Mouse (Mus musculus) intestine, embryonic 15.5 days (tissue): ENCODE results near the gene Gm4353. TPM values are rescaled to one million over a fixed set of nuclear protein-coding genes. Genes with fewer than 3 reads are reported as not detected.
"Not testable (repeated sequence)": the region's sequence is repeated elsewhere in the genome, so short reads cannot be mapped to it uniquely, and the experiment has no call there.

Source experiments
- ATAC-seq: fragments of 200-750 bp; cut with Nextera tagmentation; 2 replicates; pipeline ENCODE4 v1.8.0; 2017; ENCODE audit warnings: moderate TSS enrichment, moderate library complexity
- H3K27ac ChIP-seq: fragments of 300-500 bp; sonication (generic); 2 replicates; pipeline ENCODE4 v1.5.1; 2015; ENCODE audit warnings: mild to moderate bottlenecking, inconsistent platforms
- H3K27me3 ChIP-seq: fragments of 300-500 bp; sonication (generic); replicated peaks from 2 replicates; pipeline ENCODE4 v1.6.1; 2015; ENCODE audit warnings: inconsistent platforms
- H3K36me3 ChIP-seq: fragments of 300-500 bp; sonication (generic); 2 replicates; pipeline ENCODE4 v1.6.1; 2015; ENCODE audit warnings: inconsistent platforms
- H3K4me1 ChIP-seq: fragments of 300-500 bp; sonication (generic); replicated peaks from 2 replicates; pipeline ENCODE4 v1.6.1; 2015; ENCODE audit warnings: inconsistent platforms
- H3K4me2 ChIP-seq: fragments of 300-500 bp; sonication (generic); replicated peaks from 2 replicates; pipeline ENCODE4 v1.6.1; 2015; ENCODE audit warnings: mild to moderate bottlenecking, inconsistent platforms
- H3K4me3 ChIP-seq: fragments of 300-500 bp; sonication (generic); replicated peaks from 2 replicates; pipeline ENCODE4 v1.5.1; 2015; ENCODE audit warnings: inconsistent platforms
- H3K9ac ChIP-seq: fragments of 300-500 bp; sonication (generic); 2 replicates; pipeline ENCODE4 v1.6.1; 2015; ENCODE audit warnings: inconsistent platforms
- H3K9me3 ChIP-seq: fragments of 300-500 bp; sonication (generic); 2 replicates; pipeline ENCODE4 v1.6.1; 2016; ENCODE audit warnings: inconsistent platforms
- WGBS: fragments of 180-500 bp; shearing (Covaris S2); methylation state at CpG from one replicate; pipeline ENCODE4 v1.1.7; 2015; 5-methylcytosine and 5-hydroxymethylcytosine counted together
- polyA plus RNA-seq: library from polyadenylated mRNA; unstranded; fragments of >200 nt; fragmentation: Nextera tagmentation; extraction: Ambion mirVana; gene quantifications from 2 replicates; pipeline ENCODE4 v1.2.1, GENCODE M21; 2015

Gm4353 gene
- polyA plus RNA-seq: 0.44 and 0.62 TPM in 2 replicates

GRCm38 (mm10) chr7:116084366-116084765, at the start of gene Gm4353:
TSS of gene Gm4353 (minus strand) at chr7:116084635.
- H3K4me3 ChIP-seq, ATAC-seq, H3K9me3 ChIP-seq, H3K9ac ChIP-seq, H3K36me3 ChIP-seq, H3K4me1 ChIP-seq, H3K27me3 ChIP-seq, H3K4me2 ChIP-seq, H3K27ac ChIP-seq: not testable (repeated sequence)
- 93% methylated on average over 11 of the region's 11 CpGs for WGBS

GRCm38 (mm10) chr7:116132078-116132477, 47.6 kb upstream of the Gm4353 start:
- H3K4me1 ChIP-seq: no peaks in the 10 kb centered on the region
- H3K4me3 ChIP-seq: no peak overlapping the region
- 3% methylated on average over 5 of the region's 5 CpGs for WGBS
- H3K9me3 ChIP-seq: no peaks in the 10 kb centered on the region
- no peak overlapping the region for H3K27ac ChIP-seq
- H3K27me3 ChIP-seq: no peaks in the 10 kb centered on the region
- ATAC-seq: peak; percentile 48
- H3K9ac ChIP-seq: no peak overlapping the region
- peaks cover 3% of the 10 kb centered on the region; the same call in 1 of the 2 replicates for H3K36me3 ChIP-seq
- no peak overlapping the region for H3K4me2 ChIP-seq

GRCm38 (mm10) chr7:116131390-116131789, 47.0 kb upstream of the Gm4353 start:
- Histone ChIP-seq H3K4me3 (no peak overlapping the region), H3K36me3 (peaks cover 3% of the 10 kb centered on the region; the same call in 1 of the 2 replicates), H3K9me3 (no peaks in the 10 kb centered on the region), H3K4me1 (no peaks in the 10 kb centered on the region), H3K27me3 (no peaks in the 10 kb centered on the region), H3K9ac (no peak overlapping the region), H3K27ac (no peak overlapping the region), H3K4me2 (no peak overlapping the region)
- ATAC-seq: no peak
- WGBS: 23% methylated on average over 4 of the region's 4 CpGs

DNA sequence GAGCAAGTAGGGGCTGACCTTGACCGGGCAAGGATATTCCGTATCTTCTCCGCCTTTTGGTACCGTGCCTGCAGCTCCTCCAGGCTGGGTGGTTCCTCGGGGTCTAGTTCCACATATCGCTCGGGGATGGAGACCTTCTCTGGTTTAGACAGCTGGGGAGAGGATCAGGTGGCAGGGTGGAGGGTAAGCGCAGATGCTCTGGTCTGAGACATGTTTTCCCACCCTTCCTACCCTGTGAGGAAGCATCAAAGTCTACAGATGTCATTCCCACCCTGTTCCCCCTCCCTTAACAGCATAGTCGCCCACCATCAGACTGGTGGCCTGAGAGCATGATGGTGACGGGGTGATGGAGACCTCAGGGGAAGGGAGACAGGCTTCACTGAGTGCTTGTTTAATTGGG, 44.9 kb upstream of the Gm4353 start:
- no peaks in the 10 kb centered on the region for H3K9me3 ChIP-seq
- no peaks in the 10 kb centered on the region for H3K27me3 ChIP-seq
- no peak for ATAC-seq

DNA sequence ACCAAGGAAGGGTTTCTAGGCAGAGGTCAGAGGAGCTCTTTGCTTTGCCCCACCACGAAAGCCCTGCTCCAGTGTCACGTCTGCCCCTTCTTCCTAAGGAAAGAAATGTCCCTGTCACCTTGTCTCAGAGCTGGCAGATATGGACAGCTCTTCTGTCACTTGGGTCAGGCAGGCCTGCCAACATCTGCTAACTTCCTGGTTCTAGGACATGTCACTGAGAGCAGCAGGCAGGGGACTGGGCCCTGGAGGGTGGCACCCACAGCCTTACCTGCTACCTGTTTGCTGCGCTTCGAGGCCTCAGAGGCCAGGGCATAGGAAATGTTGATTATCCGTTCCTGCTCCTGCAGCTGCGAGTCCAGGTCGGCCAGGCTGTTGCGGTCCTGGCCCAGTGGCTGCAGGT, 43.9 kb upstream of the Gm4353 start:
- Histone ChIP-seq H3K4me3 (no peak overlapping the region), H3K36me3 (peaks cover 3% of the 10 kb centered on the region; the same call in 1 of the 2 replicates), H3K27me3 (no peaks in the 10 kb centered on the region), H3K27ac (no peak overlapping the region), H3K4me1 (no peaks in the 10 kb centered on the region), H3K9ac (no peak overlapping the region), H3K4me2 (no peak overlapping the region), H3K9me3 (no peaks in the 10 kb centered on the region)
- no peak for ATAC-seq
- 92% methylated on average over 8 of the region's 8 CpGs for WGBS

More for the DNA sequence above, 44.9 kb upstream of the Gm4353 start:
- peaks cover 3% of the 10 kb centered on the region; the same call in 1 of the 2 replicates for H3K36me3 ChIP-seq
- no peak overlapping the region for H3K9ac ChIP-seq
- H3K27ac ChIP-seq: no peak overlapping the region
- H3K4me2 ChIP-seq: no peak overlapping the region
- H3K4me3 ChIP-seq: no peak overlapping the region
- WGBS: 87% methylated on average over 10 of the region's 10 CpGs
- H3K4me1 ChIP-seq: no peaks in the 10 kb centered on the region

- H3K9ac ChIP-seq: no peak overlapping the region
- no peaks in the 10 kb centered on the region for H3K4me1 ChIP-seq
- 75% methylated on average over 2 of the region's 2 CpGs for WGBS
- no peaks in the 10 kb centered on the region for H3K9me3 ChIP-seq
- no peak for ATAC-seq
- peaks cover 3% of the 10 kb centered on the region; the same call in 1 of the 2 replicates for H3K36me3 ChIP-seq
- no peak overlapping the region for H3K4me3 ChIP-seq
- H3K4me2 ChIP-seq: no peak overlapping the region
- no peaks in the 10 kb centered on the region for H3K27me3 ChIP-seq
- H3K27ac ChIP-seq: no peak overlapping the region
Observed at GRCm38 (mm10) chr7:116127052-116127451, 42.6 kb upstream of the Gm4353 start.

GRCm38 (mm10) chr7:116125671-116126070, 41.2 kb upstream of the Gm4353 start:
- no peak overlapping the region for H3K27ac ChIP-seq
- H3K4me1 ChIP-seq: no peaks in the 10 kb centered on the region
- H3K4me3 ChIP-seq: no peak overlapping the region
- no peak for ATAC-seq
- WGBS: 66% methylated on average over 7 of the region's 7 CpGs
- no peak overlapping the region for H3K9ac ChIP-seq
- no peak overlapping the region for H3K4me2 ChIP-seq
- no peaks in the 10 kb centered on the region for H3K9me3 ChIP-seq
- H3K36me3 ChIP-seq: peaks cover 3% of the 10 kb centered on the region; the same call in 1 of the 2 replicates
- no peaks in the 10 kb centered on the region for H3K27me3 ChIP-seq

DNA sequence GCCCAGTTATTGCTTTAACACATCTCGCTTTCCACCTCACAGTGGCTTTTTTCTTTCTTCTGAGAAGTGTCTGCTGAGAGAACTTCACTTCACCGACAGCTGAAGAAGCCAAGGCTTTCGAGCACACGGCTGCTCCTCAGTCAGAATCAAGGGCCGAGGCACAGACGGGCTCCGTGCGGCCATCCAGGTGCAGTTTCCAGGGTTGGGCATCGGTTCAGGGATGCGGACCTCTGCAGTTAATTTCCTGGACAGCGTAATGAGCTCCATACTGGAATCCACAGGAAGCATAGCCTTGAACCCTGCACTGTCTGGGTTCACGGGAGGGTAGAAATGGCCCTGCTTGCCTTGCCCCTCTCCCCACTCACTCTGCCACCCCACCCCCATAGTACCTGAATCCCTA, 39.6 kb upstream of the Gm4353 start:
- Histone ChIP-seq H3K27me3 (no peaks in the 10 kb centered on the region), H3K36me3 (peaks cover 3% of the 10 kb centered on the region; the same call in 1 of the 2 replicates), H3K27ac (no peak overlapping the region), H3K9me3 (no peaks in the 10 kb centered on the region), H3K4me1 (no peaks in the 10 kb centered on the region), H3K4me3 (no peak overlapping the region), H3K9ac (no peak overlapping the region), H3K4me2 (no peak overlapping the region)
- no peak for ATAC-seq
- WGBS: 91% methylated on average over 12 of the region's 12 CpGs

GRCm38 (mm10) chr7:116123597-116123985, 39.2 kb upstream of the Gm4353 start:
- H3K9ac ChIP-seq: no peak overlapping the region
- H3K4me2 ChIP-seq: no peak overlapping the region
- no peak for ATAC-seq
- H3K4me3 ChIP-seq: no peak overlapping the region
- no peaks in the 10 kb centered on the region for H3K27me3 ChIP-seq
- peaks cover 3% of the 10 kb centered on the region; the same call in 1 of the 2 replicates for H3K36me3 ChIP-seq
- no peaks in the 10 kb centered on the region for H3K4me1 ChIP-seq
- WGBS: 81% methylated on average over 2 of the region's 2 CpGs
- no peak overlapping the region for H3K27ac ChIP-seq
- H3K9me3 ChIP-seq: no peaks in the 10 kb centered on the region

DNA sequence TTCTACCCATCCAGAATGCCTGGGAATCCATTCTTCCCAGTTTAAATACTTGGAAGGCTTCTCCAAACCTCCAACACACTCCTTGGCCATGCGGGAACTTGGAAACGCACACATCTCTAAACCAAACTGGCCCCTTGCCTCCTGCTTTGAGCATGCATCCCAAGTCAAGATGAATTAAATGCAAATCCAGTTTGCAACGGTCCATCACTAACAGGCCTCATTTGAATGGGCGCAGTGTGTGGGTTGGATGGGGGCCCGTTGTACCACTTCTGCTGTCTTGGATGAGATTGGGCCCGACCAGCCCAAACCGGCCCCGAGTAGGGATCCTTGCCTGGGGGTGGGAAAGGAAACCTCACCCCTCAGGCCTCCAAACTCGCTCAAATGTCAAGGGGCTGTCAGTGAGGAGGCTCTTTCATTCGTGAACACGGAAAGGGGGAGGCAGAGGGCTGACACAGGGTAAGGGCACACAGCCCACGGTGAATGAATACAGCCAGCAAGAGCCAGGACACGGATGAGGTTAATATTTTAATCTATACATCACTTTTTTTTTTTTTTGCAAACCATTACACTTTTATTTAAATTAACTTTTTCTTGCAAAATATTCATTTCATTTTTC, 38.7 kb upstream of the Gm4353 start:
- no peak overlapping the region for H3K27ac ChIP-seq
- no peak overlapping the region for H3K9ac ChIP-seq
- no peaks in the 10 kb centered on the region for H3K4me1 ChIP-seq
- 75% methylated on average over 13 of the region's 13 CpGs for WGBS
- no peaks in the 10 kb centered on the region for H3K9me3 ChIP-seq
- no peaks in the 10 kb centered on the region for H3K27me3 ChIP-seq
- H3K36me3 ChIP-seq: no peaks in the 10 kb centered on the region
- no peak for ATAC-seq
- no peak overlapping the region for H3K4me3 ChIP-seq
- no peak overlapping the region for H3K4me2 ChIP-seq

DNA sequence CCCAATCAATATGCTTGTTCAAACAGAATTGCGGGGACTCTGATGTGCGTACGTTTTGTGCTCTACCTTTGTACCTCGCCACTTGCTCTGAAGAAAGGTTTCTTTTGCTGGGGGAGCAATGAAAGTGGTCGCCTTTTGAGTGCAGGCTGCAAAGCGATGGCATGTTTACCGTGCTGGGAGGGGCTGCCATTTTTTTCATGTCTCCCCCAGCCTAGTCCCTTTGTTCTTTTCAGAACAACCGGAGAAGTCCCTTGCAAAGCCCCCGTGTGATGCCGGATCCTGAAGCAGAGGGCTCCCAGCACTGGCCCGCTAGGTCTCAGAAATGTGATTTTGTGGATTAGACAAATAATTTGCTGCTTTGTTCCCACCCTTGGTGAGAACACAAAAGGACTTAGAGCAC, 36.8 kb upstream of the Gm4353 start:
- H3K4me3 ChIP-seq: no peak overlapping the region
- no peaks in the 10 kb centered on the region for H3K27me3 ChIP-seq
- no peak overlapping the region for H3K4me2 ChIP-seq
- H3K9me3 ChIP-seq: no peaks in the 10 kb centered on the region
- H3K36me3 ChIP-seq: no peaks in the 10 kb centered on the region
- no peak for ATAC-seq
- no peaks in the 10 kb centered on the region for H3K4me1 ChIP-seq
- H3K9ac ChIP-seq: no peak overlapping the region
- WGBS: 58% methylated on average over 11 of the region's 11 CpGs
- no peak overlapping the region for H3K27ac ChIP-seq

DNA sequence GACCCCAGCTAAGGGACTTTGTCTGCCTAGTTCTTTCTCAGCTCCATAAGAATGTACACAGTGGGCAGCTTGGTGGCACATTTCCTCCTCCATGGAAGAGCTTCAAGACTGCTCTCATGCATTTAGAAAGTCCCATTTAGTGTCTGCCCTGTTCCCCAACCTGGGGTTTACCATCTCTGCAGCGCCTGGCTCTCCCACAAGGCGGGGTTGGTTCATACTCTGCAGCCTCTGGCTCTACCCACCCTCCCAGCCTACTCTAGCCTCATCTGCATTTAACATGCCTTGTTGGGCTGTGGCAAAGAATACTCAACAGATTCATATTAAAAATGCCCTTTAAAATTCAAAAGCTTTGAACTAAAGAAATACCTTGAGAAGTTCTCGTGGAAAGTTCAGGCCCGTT, 36.3 kb upstream of the Gm4353 start:
- H3K27me3 ChIP-seq: no peaks in the 10 kb centered on the region
- no peaks in the 10 kb centered on the region for H3K36me3 ChIP-seq
- no peak overlapping the region for H3K9ac ChIP-seq
- WGBS: 75% methylated on average over 4 of the region's 4 CpGs
- H3K4me2 ChIP-seq: no peak overlapping the region
- H3K4me3 ChIP-seq: no peak overlapping the region
- ATAC-seq: no peak
- no peaks in the 10 kb centered on the region for H3K4me1 ChIP-seq
- H3K27ac ChIP-seq: no peak overlapping the region
- H3K9me3 ChIP-seq: no peaks in the 10 kb centered on the region

DNA sequence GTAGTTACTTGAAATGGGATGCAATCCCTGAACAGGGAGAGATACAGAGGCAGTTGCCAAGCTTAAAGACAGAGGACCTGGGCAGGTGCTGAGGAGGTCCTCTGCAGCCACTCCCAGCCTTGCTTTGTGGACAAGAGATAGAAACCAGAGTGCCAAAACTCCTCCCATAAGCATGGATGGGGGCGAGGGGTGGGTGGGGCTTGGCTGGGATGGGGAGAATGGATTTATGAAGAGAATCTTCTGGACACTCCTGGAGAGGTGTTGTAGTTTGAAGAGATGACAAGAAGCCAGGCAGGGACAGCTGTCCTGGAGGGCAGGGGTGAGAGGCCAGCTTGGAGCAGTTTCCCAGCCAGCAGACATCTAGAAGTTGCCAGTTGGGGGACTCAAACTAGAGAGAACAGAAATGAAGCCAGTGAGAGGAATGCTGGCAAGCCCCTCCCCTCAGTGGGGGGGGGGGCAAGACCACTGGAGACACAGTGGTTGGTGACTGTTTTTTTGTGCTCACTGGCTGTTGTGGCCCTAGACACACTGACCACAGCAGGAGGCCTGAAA, 34.9 kb upstream of the Gm4353 start:
- no peak overlapping the region for H3K4me3 ChIP-seq
- ATAC-seq: no peak
- no peak overlapping the region for H3K27ac ChIP-seq
- H3K27me3 ChIP-seq: no peaks in the 10 kb centered on the region
- H3K9ac ChIP-seq: no peak overlapping the region
- no peaks in the 10 kb centered on the region for H3K9me3 ChIP-seq
- WGBS: 72% methylated on average over 1 of the region's 1 CpGs
- H3K4me1 ChIP-seq: no peaks in the 10 kb centered on the region
- H3K4me2 ChIP-seq: no peak overlapping the region
- no peaks in the 10 kb centered on the region for H3K36me3 ChIP-seq
